13 mouse cellular contexts compared by ENCODE assay signal in the genomic region with DNA sequence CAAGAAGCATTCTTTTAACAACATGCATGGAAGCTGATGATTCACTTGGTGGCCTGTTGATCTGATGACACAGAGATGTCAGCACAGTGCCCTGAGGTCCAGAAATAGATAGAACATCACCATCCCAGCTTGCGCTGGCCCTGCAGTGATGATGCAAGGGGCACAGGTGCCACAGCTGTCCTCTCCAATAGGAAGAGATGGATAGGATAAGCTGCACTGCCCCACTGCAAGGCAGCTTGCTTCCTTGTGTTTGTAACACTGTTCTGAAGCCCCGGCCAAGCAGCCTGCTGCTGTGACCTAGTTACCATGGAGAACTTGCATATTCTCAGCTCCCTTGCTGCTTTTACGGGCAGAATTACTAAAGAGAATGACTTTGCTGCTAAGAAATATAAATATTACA.
A peak's percentile ranks its signal among the peaks of the same experiment; 100 is the strongest.
DNase-seq lines count a peak whose midpoint lies in the region; ATAC-seq and TF ChIP-seq lines count a peak whose summit lies in the region.
"Had no signal": no experiment of that assay in that cellular context is flagged by ENCODE, and none has a peak within 500 bp of the region (broad histone marks: within the 10 kb centered on the region; RNA-seq: fewer than 3 reads in every experiment).

No protein-coding gene starts in this region.

- no peak for TF ChIP-seq CTCF in cerebellum, adult 2 months (IDR thresholded peaks at IDR 0.05; ENCODE audit: borderline replicate concordance, insufficient read depth, low read depth, low read length)

- peak; percentile 86 for ATAC-seq in frontal cortex, adult (ENCODE audit: low TSS enrichment)
- ATAC-seq in liver, embryonic 11.5 days (replicated peaks; ENCODE audit: low FRiP score) = no peak
- ATAC-seq: forebrain, embryonic 16.5 days had no signal

- H3K27me3 ChIP-seq in cerebellum, adult 2 months (ENCODE audit: control insufficient read depth, insufficient read depth, low read length) = no peaks in the 10 kb centered on the region
- H3K27me3 ChIP-seq in liver, embryonic 11.5 days (replicated peaks; ENCODE audit: control insufficient read depth, insufficient read depth, low read length) = no peaks in the 10 kb centered on the region
- H3K27me3 ChIP-seq in embryonic facial prominence, embryonic 10.5 days (replicated peaks; ENCODE audit: low read depth, poor library complexity, severe bottlenecking) = no peaks in the 10 kb centered on the region
- H3K27me3 ChIP-seq: heart, embryonic 12.5 days; neural tube, embryonic 12.5 days had no signal

- H3K4me2 ChIP-seq in liver, embryonic 11.5 days = no peak overlapping the region
- H3K4me2 ChIP-seq: heart, embryonic 12.5 days; neural tube, embryonic 12.5 days had no signal

- H3K36me3 ChIP-seq in liver, embryonic 11.5 days (ENCODE audit: control insufficient read depth, insufficient read depth, low read length) = no peaks in the 10 kb centered on the region
- no peaks in the 10 kb centered on the region for H3K36me3 ChIP-seq in embryonic facial prominence, embryonic 10.5 days (replicated peaks)
- H3K36me3 ChIP-seq: heart, embryonic 12.5 days; neural tube, embryonic 12.5 days had no signal

- H3K27ac ChIP-seq in cerebellum, adult 2 months (ENCODE audit: insufficient read depth, low read length) = peak overlapping the region; percentile 41
- H3K27ac ChIP-seq in liver, embryonic 11.5 days (ENCODE audit: low read depth, low read length) = no peak overlapping the region
- no peak overlapping the region for H3K27ac ChIP-seq in embryonic facial prominence, embryonic 10.5 days (replicated peaks)
- H3K27ac ChIP-seq: liver, embryonic 14.5 days; neural tube, embryonic 12.5 days had no signal

- H3K4me3 ChIP-seq in cerebellum, adult 2 months (replicated peaks; ENCODE audit: insufficient read depth, low read depth, low read length) = no peak overlapping the region
- H3K4me3 ChIP-seq in liver, embryonic 11.5 days (ENCODE audit: low read depth, low read length) = no peak overlapping the region
- H3K4me3 ChIP-seq in embryonic facial prominence, embryonic 10.5 days = no peak overlapping the region
- H3K4me3 ChIP-seq: heart, embryonic 12.5 days; neural tube, embryonic 12.5 days had no signal

- TF ChIP-seq POLR2A in cerebellum, adult 2 months (IDR thresholded peaks at IDR 0.05; ENCODE audit: borderline replicate concordance, insufficient read depth, low read length) = no peak

- H3K9me3 ChIP-seq in liver, embryonic 11.5 days (ENCODE audit: control insufficient read depth, low read length) = no peaks in the 10 kb centered on the region
- no peaks in the 10 kb centered on the region for H3K9me3 ChIP-seq in embryonic facial prominence, embryonic 10.5 days
- H3K9me3 ChIP-seq: heart, embryonic 12.5 days; neural tube, embryonic 12.5 days had no signal

- no peak overlapping the region for H3K9ac ChIP-seq in liver, embryonic 11.5 days (ENCODE audit: low read depth, low read length)
- H3K9ac ChIP-seq: heart, embryonic 12.5 days; liver, embryonic 14.5 days; neural tube, embryonic 12.5 days had no signal

- 17% methylated on average over 3 of the region's 3 CpGs for WGBS in cerebellum, adult 2 months
- WGBS in liver, embryonic 11.5 days = 75% methylated on average over 3 of the region's 3 CpGs
- 89% methylated on average over 3 of the region's 3 CpGs for WGBS in embryonic facial prominence, embryonic 10.5 days

- no peak for DNase-seq in frontal cortex, postnatal 25 days (ENCODE audit: low spot score in 2 of 2)
- DNase-seq in cerebellum, adult 2 months = peak; percentile 70 to 76
- DNase-seq in layer of hippocampus, postnatal 10 days (ENCODE audit: low spot score in 2 of 2) = peak; percentile 14 to 23
- peak; percentile 27 for DNase-seq in retina, postnatal 1 day
- no peak for DNase-seq in c-Kit-positive CD71-positive TER-119-positive erythroid progenitor cells, embryonic 14.5 days (ENCODE audit: low spot score)
- DNase-seq in liver, embryonic 11.5 days (ENCODE audit: low spot score) = no peak
- no peak for DNase-seq in embryonic facial prominence, embryonic 10.5 days (ENCODE audit: low spot score)
- DNase-seq: kidney, postnatal 4 days had no signal

- H3K4me1 ChIP-seq in cerebellum, adult 2 months (ENCODE audit: control insufficient read depth, insufficient read depth, low read length) = peaks cover 12% of the 10 kb centered on the region
- H3K4me1 ChIP-seq in liver, embryonic 11.5 days (replicated peaks; ENCODE audit: control insufficient read depth, insufficient read depth, low read length) = no peaks in the 10 kb centered on the region
- H3K4me1 ChIP-seq in embryonic facial prominence, embryonic 10.5 days = no peaks in the 10 kb centered on the region
- H3K4me1 ChIP-seq: heart, embryonic 12.5 days; neural tube, embryonic 12.5 days had no signal

Comparison
In these comparisons a context has a peak if more than half of its experiments do, and no peak if none do; other contexts are left out.
1. DNase-seq: peak in cerebellum, adult 2 months (2 of 2), layer of hippocampus, postnatal 10 days (2 of 2) and retina, postnatal 1 day (single experiment); none in frontal cortex, postnatal 25 days (0 of 2), c-Kit-positive CD71-positive TER-119-positive erythroid progenitor cells, embryonic 14.5 days (single experiment), liver, embryonic 11.5 days (single experiment) and embryonic facial prominence, embryonic 10.5 days (single experiment).